Mouse (Mus musculus) right cerebral cortex, adult 2 months (tissue): ENCODE results near the gene Disp1.
A peak's percentile ranks its signal among the peaks of the same experiment; 100 is the strongest.

Experiments used
- DNase-seq, 2 experiments: peaks; one replicate each; pipeline ENCODE4 v3.0.0; 2021 to 2022; ENCODE audit warnings: low spot score in 2 of 2

The Disp1 gene

DNA sequence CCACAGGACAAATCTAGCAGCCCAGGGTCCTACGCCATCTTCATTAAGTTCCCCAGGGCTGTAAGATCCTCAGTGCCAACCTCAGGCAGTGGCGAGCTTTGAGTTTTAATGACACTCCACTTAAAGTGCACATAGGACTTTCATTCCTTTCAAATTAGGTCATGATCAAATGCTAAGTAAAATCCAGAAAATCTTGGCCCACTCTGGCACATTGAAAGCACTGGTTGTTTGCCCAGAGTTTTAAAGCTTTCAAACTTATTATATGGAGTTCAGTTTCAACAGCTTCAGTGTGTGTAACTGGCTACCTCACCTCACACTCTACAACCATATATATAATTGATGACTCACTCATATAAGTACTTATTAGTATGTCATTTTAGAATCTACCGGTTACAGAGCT lies 87.9 kb downstream of the Disp1 start:
- no peak for DNase-seq

DNA sequence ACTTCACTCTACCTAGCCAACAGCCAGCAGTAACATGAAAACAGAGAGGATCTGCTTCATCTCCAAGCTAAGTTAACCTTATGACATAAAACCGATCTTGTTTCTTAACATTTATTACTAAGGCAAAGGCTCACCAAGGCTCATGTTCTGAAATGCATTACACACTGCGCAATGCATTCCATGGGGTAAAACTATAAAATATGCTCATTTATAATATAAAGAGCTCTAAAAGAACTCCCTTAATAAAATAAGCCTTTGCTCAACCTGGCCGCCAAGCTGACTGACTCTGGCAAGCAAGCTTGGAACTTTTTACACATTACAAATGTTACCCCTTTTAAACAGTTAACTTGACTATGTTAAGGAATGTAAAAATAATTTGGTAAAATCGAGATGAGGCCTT lies 94.1 kb downstream of the Disp1 start:
- DNase-seq = no peak

DNA sequence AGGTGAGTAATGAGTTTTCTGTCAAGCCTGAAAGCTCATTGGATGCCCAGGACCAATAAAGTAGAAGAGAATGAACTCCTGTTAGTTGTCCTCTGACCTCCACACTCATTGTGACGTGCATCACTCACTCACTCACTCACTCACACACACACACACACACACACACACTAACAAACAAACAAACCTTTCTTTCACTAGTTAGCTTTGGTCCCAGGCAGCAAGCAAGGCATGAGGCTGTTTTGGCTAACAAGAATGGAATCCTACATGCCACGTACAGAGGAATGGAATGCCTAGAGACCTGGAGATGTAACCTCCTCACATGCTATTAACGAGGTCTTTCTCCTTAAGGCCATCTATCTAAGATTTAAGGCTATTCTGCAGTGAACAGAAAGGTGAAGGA lies 97.6 kb downstream of the Disp1 start:
- DNase-seq = no peak

DNA sequence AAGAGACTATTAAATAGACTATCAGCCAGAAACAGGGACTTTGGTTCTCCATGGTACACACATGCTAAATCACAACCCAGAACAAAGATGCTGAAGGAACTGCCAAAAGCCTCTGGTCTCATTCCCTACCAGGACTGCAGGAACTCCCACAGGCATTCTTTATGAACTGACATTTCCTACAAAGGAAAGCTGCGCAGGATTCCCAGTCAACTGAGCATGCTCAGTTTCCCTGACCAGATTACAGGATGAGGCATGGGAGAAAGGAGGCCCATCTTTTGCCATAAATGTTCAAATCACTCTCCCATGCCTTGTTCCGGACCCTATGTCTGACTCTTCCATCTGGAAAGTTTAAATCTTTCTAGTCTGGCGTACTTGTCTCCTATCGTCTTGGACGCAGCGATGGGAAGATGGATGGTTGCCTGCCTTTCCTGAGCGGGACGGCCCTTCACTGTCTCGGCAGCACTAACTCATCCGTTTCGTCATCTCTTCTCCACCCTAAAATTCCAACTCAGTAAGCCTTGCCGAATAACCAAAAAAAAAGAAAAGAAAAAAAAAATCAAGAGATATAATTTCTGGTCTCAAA lies 100.9 kb downstream of the Disp1 start:
- DNase-seq = no peak

DNA sequence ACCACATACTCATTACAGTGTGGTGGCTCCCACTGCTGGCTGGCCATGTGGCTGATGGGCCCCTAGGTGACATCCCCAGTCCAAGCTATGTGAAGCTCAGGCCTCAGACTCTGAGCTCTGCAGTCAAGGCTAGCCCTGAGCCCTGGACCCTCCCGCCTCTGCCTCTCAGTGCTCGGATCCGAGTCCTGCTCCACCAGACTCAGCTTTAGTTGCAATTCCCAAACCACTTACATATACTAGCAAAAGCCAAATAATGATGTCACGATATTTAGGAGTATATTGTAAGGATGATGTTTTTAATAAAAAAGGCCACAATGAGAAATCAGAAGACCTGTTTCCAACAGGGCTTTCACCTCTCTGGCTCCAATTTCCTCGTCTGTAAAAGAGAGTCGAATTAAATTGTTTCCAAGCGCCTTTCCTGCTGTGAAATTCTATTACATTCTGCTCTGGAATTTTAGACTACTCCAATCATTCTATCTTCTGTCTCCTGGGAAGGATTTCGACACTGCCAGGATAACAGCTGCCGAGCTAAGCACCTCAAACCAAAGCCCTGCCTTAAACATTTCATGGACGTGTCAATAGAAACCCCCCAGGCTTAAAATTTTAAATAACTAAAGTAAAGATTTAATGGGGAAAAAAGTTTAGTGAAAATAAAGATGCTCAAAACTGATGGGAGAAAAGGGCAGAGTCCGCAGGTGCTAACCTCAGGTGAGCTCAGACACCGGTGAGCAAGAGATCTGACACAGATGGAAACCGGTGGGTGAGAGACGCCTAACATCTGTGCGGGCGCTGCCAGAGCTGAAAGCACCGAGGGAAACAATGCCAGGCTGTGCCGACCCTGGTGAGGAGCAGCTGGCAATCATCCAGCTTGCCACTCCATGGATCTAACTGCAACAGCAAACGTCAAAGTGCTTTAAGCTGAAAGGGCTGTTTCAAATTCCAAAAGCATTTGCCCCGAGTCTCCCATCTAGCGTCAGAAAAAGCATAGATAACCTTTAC lies 103.2 kb downstream of the Disp1 start:
- no peak for DNase-seq

DNA sequence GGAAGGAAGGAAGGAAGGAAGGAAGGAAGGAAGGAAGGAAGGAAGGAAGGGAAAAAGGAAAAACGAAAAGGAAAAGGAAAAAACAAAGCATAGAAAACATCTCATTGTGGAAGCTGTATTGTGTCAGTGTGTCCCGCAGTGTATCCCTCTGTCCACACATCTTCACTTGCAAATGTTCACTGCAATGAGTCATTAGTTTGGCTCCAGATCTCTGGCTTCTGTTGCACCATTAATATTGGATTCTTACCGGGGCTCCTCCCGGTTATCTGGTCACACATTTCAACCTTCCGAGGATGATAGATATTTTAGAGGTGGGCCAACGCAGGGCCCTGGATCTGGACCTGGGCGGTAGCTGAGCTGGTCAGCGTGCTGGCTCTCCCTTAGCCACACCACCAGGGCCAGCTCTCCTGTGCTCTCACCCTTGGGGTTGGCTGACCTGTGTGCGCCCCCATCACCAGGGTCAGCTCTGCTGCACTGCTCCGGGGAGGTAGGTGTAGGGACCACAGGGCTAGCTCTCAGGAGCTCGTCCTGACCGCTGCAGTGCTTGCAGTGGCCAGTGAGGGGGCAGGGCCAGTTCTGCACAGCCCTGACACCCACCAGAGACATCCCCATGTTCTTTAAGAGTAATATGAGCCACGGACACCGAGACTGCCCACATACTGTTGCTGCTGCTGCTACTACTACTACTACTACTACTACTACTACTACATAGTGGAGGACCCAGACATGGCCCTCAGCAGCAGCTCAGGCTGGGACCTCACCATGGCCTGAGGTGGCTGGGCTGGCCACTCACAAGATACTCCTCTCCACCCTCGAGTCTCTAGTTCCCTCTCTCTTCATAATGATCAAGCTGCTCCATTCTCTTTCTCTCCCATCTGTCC lies 104.1 kb downstream of the Disp1 start:
- DNase-seq = no peak

DNA sequence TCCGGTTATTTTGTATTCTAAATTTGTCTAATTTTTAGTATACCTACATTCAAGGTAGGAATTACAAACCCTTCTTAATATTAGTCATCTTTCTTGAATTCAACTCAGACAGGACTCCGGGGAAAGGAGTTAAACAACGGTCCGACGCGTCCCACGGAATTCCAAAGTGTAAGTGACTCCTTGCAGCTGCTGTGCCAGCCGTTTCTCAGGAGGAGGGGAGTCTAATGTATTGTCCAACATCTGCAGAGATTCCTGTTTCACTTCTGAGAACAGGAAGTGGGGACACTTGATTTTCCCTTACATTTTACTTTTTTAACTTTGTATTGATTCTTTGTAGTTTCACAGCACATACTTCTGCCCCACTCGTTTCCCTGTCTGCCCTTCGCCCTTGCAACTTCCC lies 104.9 kb downstream of the Disp1 start:
- DNase-seq = no peak

DNA sequence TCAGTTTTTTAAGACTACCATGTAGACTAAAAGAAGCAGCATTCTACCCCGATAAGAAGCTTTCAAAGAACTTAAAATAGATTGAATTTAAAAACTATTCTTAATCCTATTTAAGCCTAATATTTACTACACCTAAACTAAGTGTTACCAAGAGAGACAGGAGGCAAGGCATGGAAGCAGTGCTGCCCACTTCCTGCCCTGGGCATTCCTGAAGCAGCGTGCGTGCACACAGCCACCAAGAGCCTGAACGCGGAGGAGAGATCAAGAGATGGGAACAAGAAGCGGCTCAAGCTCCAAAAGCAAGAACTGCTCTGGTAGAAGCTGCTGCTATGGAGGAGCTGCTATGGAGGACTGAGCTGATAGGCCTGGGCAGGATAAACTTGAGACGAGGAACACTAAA lies 106.2 kb downstream of the Disp1 start:
- no peak for DNase-seq

DNA sequence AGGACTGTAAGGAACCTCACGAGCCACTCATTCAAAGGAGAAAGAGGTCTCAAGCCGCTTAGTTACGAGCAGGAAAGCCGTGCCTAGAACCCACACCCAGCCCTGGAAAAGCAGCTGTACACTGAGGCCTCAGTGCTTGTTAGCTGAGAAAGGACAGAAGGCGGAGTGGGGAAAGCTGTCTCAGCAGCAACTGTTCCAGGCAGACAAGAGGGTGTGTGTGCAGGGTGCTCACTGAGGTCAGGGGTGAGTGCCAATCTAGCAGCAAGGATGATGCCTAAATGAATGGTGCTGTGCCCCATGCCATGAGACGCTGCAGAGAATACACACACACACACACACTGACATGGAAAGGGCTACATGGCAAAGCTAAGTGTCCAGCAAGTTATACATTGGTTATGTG lies 106.8 kb downstream of the Disp1 start:
- DNase-seq = no peak

DNA sequence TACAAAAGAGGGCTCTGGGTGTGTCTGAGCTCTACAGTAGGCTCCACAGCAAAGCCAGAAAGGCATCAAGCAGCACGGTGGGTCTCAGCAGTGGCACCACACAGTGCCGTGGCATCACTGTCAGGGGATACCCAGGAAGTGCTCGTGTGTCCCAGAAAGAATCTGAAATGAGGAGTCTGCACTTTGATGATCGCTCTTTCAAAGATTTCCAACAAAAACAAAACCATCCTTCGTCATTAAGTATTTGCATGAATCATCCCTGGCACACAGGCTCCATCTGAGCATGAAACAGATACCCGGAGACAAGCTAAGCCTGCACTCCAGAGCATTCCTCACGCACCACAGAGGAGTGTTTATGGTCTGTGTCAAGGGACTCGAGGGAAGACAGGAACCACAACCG lies 107.8 kb downstream of the Disp1 start:
- DNase-seq = peak in 1 of 2 experiments; percentile 20

DNA sequence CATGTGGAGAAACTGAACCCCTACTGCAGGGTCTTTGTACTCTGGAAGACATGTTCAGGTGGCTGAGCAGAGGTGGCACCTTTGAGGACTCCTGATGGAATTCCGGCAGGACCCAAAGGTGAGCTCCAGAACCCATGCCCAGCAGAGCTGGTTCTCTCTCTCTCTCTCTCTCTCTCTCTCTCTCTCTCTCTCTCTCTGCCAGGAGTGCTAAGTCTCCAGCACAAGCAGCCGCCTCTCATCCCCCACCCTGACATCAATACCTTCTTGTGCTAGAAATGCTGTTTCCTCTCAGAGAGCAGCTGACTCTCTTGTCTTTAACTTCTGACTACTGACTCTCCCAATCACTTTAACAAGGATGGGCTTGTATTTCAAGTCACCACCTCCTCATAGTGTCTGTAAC lies 113.8 kb downstream of the Disp1 start:
- no peak for DNase-seq

DNA sequence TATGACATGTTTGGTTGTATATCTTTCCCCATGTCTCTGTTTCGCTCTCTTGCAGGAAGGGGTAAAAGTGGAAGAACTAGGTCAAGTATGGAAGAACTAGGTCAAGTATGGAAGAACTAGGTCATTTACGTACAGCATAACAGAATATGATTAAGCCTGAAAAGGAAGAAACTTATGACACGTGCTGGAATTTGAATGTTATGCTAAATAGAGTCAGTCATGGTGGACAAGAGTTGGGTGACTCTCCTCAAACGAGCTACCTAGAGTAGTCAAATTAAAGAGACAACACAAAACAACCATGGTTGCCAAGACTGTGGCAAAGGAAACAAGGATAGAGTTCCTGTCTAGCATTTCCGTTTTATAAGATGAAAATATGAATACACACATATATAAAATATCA lies 116.6 kb downstream of the Disp1 start:
- DNase-seq = no peak

DNA sequence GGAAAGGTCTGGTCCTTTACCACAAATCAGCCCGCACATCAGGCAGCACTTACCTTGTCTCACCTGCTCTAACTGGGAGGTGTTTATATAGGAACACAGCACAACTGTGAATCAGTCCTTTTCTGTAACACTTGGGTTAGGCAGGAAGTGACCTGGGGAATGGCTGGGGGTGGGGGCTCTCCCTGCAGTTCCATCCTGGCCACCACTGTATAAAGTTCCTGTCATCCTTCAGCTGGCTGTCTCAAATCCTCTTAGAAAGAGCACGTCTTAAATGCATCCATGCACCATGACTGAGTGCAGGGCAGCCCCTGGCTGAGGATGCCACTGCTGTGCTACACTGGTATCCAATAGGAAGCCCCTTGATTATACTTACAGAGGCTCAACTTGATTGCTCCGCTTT lies 118.5 kb downstream of the Disp1 start:
- no peak for DNase-seq

DNA sequence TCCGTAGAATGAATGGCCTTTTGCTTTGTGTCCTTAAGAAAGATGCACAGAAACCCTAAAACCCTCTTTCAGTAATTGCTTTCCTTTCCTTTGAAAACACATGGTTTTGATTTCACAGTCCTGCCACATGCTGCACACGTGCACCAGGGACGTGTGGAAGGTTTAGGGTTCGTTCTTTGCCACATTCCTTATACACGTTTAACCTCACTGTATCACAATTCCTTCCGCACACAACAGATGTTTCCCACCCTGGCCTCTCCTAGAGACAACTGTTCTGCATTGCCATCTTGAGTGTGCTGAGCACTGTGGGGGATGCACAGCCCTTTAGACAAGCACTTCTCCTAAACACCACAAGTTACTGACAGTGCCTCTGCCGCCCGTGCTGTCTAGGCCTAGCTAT lies 119.2 kb downstream of the Disp1 start:
- no peak for DNase-seq

DNA sequence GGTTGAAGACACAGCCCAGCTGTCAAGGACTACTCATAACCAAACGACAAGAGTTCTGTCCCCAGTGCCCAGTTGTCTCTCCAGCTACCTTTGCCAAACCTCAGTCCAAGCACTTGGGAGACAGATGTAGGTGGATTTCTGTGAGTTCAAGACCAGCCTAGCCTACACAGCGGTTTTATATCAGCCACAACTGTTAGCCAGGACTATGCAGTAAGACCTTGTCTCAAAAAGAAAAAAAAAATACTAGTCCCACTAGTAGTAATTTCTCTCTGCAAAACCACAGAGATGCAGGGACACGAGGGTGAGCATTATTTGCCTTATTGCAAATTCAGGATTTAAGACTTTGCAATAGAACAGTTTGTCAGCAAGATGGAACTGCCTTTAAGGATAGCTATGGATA lies 120.0 kb downstream of the Disp1 start:
- no peak for DNase-seq

DNA sequence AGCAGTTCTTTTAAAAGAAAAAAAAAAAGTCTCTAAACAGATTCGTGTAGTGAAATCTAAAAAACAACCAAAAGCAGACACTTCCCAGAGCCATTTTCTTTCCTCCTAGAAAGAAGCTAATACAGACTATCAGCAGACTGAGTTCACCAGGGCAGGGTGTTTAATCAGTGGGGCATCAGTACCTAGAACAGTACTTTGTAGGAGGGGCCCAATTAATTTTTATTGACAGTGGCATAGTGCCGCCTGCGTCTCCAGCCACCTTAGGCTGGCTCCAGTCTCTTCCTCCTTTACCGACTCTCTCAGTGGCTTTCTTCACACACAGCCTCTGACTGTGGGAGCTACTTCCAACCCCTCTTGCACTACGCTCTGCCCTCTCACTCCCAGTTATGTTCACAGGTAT lies 121.1 kb downstream of the Disp1 start:
- DNase-seq = no peak

DNA sequence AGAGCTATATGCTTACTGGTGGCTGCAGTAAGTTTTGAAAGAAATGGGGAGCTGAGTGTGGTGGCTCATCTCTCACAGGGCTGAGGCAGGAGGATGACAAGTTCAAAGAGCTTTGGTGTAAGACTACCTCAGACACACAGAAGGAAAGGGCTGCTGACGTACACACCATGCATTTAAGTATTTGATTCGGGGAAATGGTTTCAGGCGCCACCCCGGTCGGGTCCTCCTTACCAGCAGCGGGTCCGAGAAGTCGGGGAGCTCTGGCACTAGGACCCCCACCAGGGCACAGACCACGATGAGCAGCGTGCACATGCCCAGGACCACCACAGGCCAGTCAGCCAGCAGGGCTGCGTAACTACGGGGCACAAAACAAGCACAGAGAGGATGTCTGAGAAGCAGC lies 121.6 kb downstream of the Disp1 start:
- DNase-seq = no peak

DNA sequence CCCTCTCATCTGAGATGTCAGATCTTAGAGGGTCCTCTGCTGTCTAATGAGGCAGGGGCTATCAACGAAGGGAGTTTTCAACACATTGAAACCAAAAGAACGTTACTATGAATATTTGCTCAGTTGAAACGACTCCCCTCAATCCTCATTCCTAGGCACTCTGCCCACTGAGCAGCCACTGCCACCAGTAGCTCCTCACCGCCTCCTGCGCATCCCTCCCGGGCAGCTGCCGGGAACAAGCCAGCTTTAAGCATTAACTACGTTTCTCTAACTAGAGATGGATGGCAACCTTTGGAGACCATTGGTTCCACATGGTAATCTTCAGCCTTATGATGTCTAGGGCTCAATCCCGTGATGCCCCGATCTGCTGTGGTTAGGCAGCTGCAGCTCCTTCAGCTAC lies 123.7 kb downstream of the Disp1 start:
- DNase-seq = no peak

DNA sequence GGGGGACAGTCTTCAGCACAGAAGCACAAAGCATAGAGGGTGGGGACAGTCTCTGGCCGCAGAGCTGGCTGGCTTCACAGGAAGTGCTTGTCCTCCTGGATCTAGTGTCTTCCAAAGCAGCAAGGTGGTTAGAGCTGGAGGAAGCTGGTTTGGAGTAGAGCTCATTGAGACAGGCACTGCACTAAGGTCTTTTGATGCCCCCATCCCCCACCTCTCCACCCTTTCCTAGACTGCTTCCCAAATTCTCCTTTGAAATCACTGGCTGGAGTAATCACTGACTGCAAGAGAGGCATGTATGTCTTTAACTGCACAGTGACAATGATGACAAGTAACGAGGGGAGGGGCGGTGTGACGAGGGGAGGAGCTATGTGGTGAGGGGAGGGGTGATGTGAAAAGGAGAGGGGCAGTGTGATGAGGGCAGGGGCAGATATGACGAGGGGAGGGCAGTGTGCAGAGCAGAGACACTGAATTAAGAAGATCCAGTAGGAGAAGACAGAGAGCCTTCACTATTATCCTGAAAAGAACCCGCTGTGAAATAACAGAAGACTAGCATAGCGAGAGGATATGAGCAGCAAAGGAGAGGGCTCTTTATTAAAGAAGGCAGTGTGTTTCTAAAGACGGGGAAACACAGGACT lies 125.8 kb downstream of the Disp1 start:
- no peak for DNase-seq

DNA sequence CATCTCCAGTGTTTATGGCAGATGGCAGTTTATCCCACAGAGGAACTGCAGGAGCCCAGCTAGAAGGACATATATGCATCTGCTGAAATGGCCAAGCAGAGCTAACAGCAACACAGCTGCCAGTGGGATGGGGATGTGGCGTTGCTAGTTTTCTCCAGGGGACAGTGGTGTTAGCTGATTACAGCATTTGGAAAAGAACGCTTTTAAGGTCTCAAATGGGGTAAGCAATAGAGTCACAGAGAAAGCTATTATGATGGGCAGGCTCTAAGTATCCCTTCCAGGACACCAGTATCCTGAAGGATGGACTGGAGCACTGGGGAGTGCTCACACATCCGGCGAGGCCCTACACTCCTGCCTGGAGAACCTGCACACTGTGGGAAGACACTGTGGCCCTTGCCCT lies 129.0 kb downstream of the Disp1 start:
- DNase-seq = no peak

DNA sequence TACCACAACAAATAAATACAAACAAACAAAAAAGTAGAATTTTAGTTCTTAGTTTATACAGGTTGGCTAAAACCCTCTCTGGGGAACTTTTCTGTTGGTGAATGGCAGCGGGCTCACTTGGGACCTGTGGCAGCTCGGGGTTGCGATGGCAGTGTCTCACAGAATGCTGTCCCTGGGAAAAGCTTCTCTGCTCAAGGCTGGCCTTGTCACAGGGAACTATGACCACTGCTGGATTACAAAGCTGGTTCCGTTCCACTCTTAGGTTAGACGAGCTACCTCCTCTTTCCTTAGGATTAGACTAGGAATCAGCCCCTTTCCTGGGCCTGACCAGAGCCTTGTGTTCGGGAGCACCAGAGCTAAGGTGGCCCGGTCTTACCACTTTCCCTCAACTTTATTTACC lies 130.1 kb downstream of the Disp1 start:
- no peak for DNase-seq

DNA sequence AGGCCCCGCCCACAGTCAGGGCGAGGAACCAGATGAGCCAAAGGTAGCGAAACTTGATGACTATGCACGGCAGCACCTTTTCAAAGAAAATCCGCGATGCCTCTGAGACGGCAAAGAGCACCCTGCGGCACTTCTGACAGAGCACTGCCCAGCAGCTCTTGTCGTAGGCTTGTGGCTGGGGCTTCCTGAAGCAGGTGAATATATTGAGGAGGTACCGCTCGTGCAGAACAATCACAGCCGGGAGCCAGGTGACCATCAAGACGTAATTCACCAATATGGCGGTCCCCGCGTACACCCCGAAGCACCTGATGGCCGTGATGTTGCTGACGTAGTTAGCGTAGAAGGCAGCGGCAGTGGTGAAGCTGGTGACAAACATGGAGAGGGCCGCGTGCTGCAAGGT lies 132.7 kb downstream of the Disp1 start:
- DNase-seq = no peak
